Mouse (Mus musculus) 3134 (cell line): ENCODE measurements around the gene Clk3.

Experiments
- DNase-seq: peaks from one replicate; pipeline ENCODE4 v3.0.0-alpha.2; 2011; ENCODE audit warnings: low spot score; ENCODE audit not compliant: insufficient read length; ENCODE audit errors: extremely low read depth

Gene Clk3

DNA sequence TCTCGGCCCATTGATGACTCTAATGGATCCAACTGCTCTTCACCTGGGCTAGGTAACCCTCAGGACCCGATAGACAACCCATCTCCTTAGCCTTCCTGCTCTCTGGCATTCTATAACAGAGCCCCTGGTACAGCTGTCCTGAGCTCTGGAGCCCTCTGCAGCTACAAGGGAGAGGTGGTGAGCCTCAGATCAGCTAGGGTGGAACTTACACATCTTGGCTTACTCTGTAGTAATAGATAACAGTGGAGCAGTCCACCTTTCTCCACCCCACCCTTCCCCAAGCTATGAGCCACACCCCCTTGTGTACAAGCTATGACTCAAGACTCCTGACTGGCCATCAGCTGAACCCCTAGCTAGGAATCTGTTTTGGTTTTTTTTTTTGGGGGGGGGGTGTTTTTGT is 5.2 kb upstream of the Clk3 start:
- DNase-seq = no peak

DNA sequence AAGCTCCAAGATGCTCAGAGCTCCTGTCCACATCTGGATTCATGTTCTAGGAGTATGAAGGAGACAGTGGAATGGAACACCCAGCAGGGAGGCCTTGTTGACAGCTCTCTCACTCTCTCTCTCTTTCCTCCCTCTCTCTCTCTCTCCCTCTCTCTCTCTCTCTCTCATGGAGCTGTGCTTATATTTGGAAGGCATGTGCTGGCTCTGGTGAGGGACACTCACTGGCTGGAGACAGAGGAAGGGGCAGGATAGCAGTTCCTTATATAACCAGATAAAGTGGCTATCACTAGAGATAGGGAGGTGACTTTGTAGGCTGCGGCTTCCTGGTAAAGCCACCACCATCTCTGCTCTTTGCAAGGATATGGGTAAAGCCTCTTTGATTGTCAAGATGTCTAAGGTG is 4.6 kb upstream of the Clk3 start:
- no peak for DNase-seq

DNA sequence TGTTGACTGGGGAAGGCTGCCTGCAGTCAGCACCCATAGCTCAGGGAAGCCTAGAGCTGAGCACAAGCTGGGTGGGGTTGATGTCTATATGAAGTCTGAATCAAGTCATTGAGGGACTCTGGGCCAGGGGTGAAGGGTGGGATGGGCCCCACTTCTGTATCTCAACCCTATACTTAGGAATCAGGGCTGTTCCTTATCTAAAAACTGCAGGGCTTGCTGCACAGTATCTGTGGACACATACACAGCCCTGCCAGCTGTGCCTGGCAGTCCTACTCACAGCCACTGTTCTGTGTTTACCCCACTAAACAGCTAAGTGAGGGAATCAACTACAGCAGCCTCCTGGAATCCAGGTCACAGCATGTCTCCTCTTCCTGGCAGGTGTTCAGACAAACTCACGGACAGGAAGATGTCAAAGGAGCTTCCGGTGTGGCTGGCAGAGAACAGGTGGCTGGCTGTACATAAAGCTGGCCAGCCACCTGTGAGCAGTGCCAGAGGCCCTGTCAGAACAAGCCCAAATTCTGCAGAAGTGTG is 3.9 kb upstream of the Clk3 start:
- no peak for DNase-seq

DNA sequence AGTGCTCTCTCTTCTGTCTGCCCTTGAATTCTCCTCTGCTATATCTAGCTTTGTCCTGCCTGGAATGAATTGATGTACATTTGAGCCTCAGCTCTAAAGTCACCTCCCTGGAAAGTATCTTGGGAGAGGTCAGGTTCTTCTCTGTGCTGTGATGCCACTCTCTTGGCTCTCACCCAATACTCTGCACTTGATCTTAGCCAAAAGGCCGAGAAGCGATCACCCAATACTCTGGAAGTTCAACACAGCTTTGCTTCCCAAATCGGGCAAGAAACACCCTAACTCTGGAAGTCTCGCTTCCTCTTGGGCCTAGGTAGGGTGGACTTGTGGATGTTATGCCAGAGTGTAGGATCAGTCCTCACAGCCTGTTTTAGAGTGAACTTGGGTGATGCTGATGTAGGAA is 1.6 kb upstream of the Clk3 start:
- no peak for DNase-seq

GRCm38 (mm10) chr9:57766431-57766830 is 771 bp upstream of the Clk3 start:
- DNase-seq = no peak

DNA sequence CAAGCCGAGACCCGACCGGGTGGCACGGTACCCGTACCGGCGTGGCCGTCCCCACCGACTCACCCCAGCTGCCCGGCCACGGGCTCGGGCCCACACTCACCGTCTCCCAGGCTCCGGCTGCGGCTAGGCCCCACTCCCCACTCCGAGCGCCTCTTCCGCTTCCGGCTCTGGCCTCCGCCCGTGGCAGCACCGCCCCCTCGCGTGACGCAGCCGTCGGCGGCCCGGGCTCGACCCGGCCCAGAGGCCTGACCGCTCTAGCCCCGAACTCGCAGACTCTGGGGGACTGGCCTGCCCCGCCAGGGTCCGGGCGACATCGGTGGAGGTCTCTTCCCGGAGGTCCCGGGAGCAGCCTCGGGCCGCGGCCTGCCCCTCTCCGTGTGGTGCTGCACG is 691 bp downstream of the Clk3 start:
- DNase-seq = peak; percentile 93

DNA sequence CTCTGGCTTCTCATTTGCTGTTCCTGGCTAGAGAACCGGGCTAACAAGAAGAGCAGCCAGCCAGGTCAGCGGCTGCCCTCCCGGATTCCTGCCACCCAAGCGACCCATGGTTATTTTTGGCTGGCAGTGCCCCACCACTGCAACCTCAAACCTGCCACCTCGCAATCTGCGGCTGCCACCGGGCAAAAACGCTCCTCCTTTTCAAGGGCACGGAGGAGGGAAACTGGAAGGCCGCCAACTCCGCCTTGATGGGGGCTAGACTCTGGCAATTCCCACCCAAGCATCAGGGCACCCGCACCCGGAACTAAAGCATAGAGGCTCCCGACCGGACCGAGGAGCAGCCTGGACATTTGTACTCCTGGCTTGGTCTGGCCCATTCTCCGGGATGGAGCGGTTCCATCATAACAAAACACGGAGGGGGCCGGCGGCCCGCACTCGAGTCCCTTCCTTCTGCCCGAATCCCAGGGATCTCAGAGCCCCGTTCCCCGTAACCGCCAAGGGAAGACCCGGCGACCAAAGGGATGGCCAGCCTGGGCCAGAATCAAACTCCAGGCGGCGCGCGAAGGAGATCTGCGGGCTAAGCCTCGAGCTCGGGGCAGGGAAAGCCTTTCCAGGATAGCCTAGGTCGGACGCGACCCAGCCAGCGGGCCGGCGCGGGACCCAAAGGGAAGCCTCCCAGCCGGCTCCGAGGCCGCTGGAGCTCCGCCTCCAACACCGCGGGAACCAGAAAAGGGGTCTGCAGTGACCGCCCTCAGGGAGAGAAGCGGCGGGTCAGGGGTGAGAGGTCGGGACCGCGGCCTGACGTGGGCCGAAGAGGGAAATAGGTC is 1.3 kb downstream of the Clk3 start:
- peak; percentile 82 for DNase-seq

GRCm38 (mm10) chr9:57762563-57762991 is 3.1 kb downstream of the Clk3 start:
- DNase-seq = no peak

GRCm38 (mm10) chr9:57761563-57762551 is 3.8 kb downstream of the Clk3 start:
- DNase-seq = no peak

DNA sequence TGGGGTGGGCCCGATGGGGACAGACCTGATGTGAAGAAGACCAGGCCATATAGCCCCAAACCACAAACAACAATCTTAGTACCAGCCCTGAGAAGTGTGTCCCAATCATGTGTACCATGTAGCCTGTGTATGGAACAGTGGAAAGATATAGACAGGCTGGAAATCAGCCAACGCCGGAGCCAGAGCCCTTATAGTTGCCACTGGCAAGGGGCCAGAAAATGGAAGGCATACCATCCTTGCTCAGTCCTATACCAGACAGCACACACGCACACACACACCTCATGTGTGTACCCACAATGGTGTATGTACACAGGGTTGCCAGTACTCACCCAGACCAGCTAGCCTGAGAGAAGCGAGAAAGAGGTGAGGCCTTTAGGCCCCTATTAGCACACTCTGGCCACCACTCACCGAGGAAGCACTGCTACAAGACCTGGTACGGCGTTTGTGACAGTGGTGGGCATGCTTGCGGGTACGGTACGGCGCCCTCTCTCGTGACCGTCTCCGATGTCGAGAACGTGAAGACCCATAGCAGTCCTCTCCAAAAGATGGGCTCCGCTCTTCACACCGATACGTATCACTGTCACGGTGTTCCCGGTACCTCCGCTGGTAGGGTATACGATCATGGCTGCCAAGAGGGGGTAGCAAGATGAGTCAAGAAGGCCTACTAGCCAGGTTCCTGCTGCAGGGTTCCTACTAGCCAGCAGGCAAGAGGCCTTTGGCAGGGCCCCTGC is 5.1 kb downstream of the Clk3 start:
- no peak for DNase-seq

GRCm38 (mm10) chr9:57759289-57759688 is 6.4 kb downstream of the Clk3 start:
- DNase-seq = peak; percentile 69

DNA sequence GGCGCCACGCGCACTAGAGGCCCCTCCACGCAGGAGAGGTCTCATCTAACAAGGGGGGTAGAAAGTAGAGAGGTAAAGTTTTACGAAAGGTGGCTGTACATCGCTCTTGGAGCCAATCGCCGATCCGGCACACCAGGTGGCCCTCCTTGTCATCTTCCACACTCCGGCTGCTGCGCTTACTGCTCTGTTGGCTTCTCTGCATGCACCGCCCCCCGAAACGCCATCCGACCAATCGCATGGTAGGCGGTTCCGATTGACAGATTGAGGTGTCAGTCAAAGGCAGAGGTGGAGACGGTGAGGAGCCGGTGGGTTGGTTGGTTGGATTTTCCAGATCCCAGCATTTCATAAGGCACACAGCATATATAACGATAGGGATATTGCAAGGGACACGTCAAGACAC is 7.1 kb downstream of the Clk3 start:
- DNase-seq = no peak

GRCm38 (mm10) chr9:57757578-57757977 is 8.1 kb downstream of the Clk3 start:
- DNase-seq = no peak

DNA sequence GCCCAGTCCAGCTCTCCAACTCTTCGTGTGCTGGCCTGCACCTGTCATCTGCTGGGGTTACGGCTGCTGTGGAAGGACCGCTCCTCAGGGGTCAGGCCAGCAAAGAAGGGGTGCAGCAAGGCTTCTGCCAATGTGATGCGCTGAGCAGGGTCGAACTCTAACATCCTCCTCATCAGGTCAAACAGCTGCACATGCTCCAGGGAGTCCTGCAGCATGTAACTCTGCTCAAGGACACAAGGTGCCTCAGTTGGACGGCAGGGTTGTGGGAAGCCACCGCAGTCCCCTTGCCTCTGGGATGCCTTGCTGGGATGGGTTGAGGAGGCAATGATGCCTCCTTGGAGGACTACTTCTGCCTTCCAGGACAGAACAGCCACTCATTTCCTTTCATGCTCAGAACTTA is 14.8 kb downstream of the Clk3 start:
- no peak for DNase-seq

DNA sequence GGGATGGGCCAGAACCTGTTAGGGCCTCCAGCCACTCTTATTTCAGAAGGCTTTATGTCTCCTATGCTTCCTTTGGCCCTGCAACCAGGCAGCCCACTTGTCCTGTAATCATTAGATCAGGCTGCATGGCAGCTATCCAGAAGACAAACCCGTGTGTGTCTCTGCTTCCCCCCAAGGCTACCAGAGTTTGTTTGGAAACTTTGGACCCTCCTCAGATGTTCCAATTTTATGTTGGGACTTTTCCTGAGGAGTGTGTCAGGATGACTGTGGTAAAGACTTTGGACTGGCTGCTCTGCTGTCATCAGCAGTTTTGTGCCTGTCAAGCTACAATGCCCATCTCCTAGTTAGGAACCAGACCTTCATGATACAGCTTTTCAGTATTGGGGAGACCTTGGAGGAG is 16.8 kb downstream of the Clk3 start:
- no peak for DNase-seq

- no peak for DNase-seq
Observed at GRCm38 (mm10) chr9:57748137-57748536, 17.5 kb downstream of the Clk3 start.

GRCm38 (mm10) chr9:57747067-57747466 is 18.6 kb downstream of the Clk3 start:
- DNase-seq = no peak

DNA sequence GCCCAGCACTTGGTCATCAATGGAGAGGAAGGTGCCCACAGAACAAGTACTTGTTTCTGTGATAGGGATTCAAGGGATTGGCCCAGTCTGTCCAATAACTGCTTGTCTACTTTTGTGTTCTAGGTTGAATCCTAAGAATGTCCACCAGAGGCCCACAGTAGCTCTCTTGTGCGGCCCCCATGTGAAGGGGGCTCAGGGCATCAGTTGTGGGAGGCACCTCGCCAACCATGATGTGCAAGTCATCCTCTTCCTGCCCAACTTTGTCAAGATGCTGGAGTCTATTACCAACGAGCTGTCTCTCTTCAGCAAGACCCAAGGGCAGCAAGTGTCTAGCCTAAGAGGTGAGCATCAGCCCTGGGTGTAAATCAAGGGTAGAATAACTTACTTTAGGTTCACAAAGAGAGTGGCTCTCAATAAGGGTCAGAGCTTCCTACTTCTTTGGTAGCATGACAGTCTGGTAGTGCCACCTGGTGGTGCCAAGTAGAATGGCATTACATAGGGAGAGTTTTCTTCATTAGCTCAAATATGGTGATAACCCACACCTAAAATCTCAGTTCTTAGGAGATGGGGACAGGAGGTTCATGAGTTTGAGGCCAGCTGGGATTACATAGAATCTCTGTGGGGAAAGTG is 21.1 kb downstream of the Clk3 start:
- DNase-seq = no peak

GRCm38 (mm10) chr9:57739863-57740262 is 25.8 kb downstream of the Clk3 start:
- DNase-seq = no peak

- no peak for DNase-seq
Observed at GRCm38 (mm10) chr9:57733606-57734005, 32.1 kb downstream of the Clk3 start.
